29 mouse cellular contexts compared by ENCODE assay signal in genomic region chr5:76533186-76533585, GRCm38 (mm10). TPM values are rescaled to one million over a fixed set of nuclear protein-coding genes. Genes with fewer than 3 reads are reported as not detected.
DNase-seq lines count a peak whose midpoint lies in the region.
"Had no signal": no experiment of that assay in that cellular context is flagged by ENCODE, and none has a peak within 500 bp of the region (broad histone marks: within the 10 kb centered on the region; RNA-seq: fewer than 3 reads in every experiment).

No protein-coding gene starts in this region.

- DNase-seq in heart, adult 18-20 months, result peak; percentile 45 to 57
- DNase-seq in heart, embryonic 10.5 days (ENCODE audit: low spot score), result no peak
- DNase-seq in adipocyte (ENCODE audit: low spot score), result peak; percentile 40
- peak; percentile 14 for DNase-seq in gastrocnemius, postnatal 10 days
- DNase-seq in heart, postnatal 14 days, result peak; percentile 34 to 35
- no peak for DNase-seq in adrenal gland, postnatal 14 days
- DNase-seq in spleen, postnatal 14 days (ENCODE audit: low spot score in 2 of 2), result no peak
- DNase-seq in lung, postnatal 4 days, result no peak
- DNase-seq: cerebellum, adult 2 months; kidney, adult 9 months; kidney, postnatal 4 days; right cerebral cortex, postnatal 14 days; thymus, adult 2 months had no signal

- WGBS in heart, embryonic 10.5 days, result 84% methylated on average over 6 of the region's 6 CpGs

- no peak overlapping the region for H3K4me3 ChIP-seq in heart, embryonic 10.5 days
- H3K4me3 ChIP-seq: embryonic facial prominence, embryonic 10.5 days; forebrain, embryonic 13.5 days; intestine, embryonic 15.5 days; limb, embryonic 15.5 days; liver, embryonic 15.5 days; midbrain, embryonic 13.5 days had no signal

- H3K9me3 ChIP-seq in heart, embryonic 10.5 days, result no peaks in the 10 kb centered on the region
- H3K9me3 ChIP-seq: embryonic facial prominence, embryonic 10.5 days; forebrain, embryonic 13.5 days; intestine, embryonic 15.5 days; limb, embryonic 15.5 days; liver, embryonic 15.5 days; midbrain, embryonic 13.5 days had no signal

- H3K4me1 ChIP-seq in heart, embryonic 10.5 days, result peaks cover 8% of the 10 kb centered on the region

- peaks cover 33% of the 10 kb centered on the region for H3K36me3 ChIP-seq in heart, embryonic 10.5 days

- intact Hi-C loops in heart, postnatal 14 days (cut with DNase I), result no loop called here

- no peak overlapping the region for H3K27ac ChIP-seq in heart, embryonic 10.5 days
- H3K27ac ChIP-seq: embryonic facial prominence, embryonic 10.5 days; forebrain, embryonic 13.5 days; hindbrain, embryonic 14.5 days; intestine, embryonic 15.5 days; limb, embryonic 15.5 days; liver, embryonic 15.5 days; midbrain, embryonic 13.5 days had no signal

- H3K27me3 ChIP-seq in heart, embryonic 10.5 days (ENCODE audit: insufficient read depth, poor library complexity, severe bottlenecking), result no peaks in the 10 kb centered on the region
- H3K27me3 ChIP-seq: CH12.LX; forebrain, embryonic 13.5 days; intestine, embryonic 15.5 days; limb, embryonic 15.5 days; liver, embryonic 15.5 days; midbrain, embryonic 13.5 days had no signal

RNA-seq across cellular contexts. Expression of gene Exoc1, which starts 4.1 kb away (rescaled TPM):
- total RNA-seq in heart, adult 18-20 months (2021), result 10 to 100 TPM; 15.2 to 15.6 TPM
- 30.0 and 31.8 TPM in 2 replicates for polyA plus RNA-seq in heart, embryonic 10.5 days (2016; fragmentation: Nextera tagmentation; extraction: Ambion mirVana)
- total RNA-seq in gastrocnemius, postnatal 10 days (2021), result 10 to 100 TPM; 14.4 to 21.5 TPM
- total RNA-seq in heart, postnatal 14 days (2021), result 10 to 100 TPM; 14.3 to 15.2 TPM
- 40.6 and 44.3 TPM in 2 replicates for total RNA-seq in adrenal gland, postnatal 14 days (2021)

RNA-seq across cellular contexts. Expression of gene Gm7271, which starts 49.3 kb away (rescaled TPM):
- not detected for total RNA-seq in heart, adult 18-20 months (2021)
- polyA plus RNA-seq in heart, embryonic 10.5 days (2016; fragmentation: Nextera tagmentation; extraction: Ambion mirVana), result not detected in 2 replicates
- not detected for total RNA-seq in gastrocnemius, postnatal 10 days (2021)
- total RNA-seq in heart, postnatal 14 days (2021), result not detected
- not detected in 2 replicates for total RNA-seq in adrenal gland, postnatal 14 days (2021)
- total RNA-seq: adrenal gland, postnatal 4 days; CH12.LX; layer of hippocampus, postnatal 36 days; megakaryocyte, adult 5-6 weeks; MEL had no signal
- polyA plus RNA-seq: forebrain, embryonic 13.5 days; heart, embryonic 16.5 days; hindbrain, embryonic 14.5 days; intestine, embryonic 15.5 days; limb, embryonic 15.5 days; liver, embryonic 15.5 days; lung, embryonic 16.5 days; midbrain, embryonic 13.5 days; spleen, adult 2 months; stomach, embryonic 16.5 days; thymus, adult 2 months had no signal

RNA-seq across cellular contexts. Expression of gene Cep135, which starts 55.3 kb away (rescaled TPM):
- 1 to 10 TPM; 3.3 TPM for total RNA-seq in heart, adult 18-20 months (2021)
- polyA plus RNA-seq in heart, embryonic 10.5 days (2016; fragmentation: Nextera tagmentation; extraction: Ambion mirVana), result 7.7 TPM in 2 replicates
- 1 to 10 TPM; 2.6 to 3.3 TPM for total RNA-seq in gastrocnemius, postnatal 10 days (2021)
- 1 to 10 TPM; 3.9 to 4.1 TPM for total RNA-seq in heart, postnatal 14 days (2021)
- total RNA-seq in adrenal gland, postnatal 14 days (2021), result 6.4 and 6.6 TPM in 2 replicates

Comparison
In these comparisons a context has a peak if more than half of its experiments do, and no peak if none do; other contexts are left out.
1. DNase-seq: peak in heart, adult 18-20 months (2 of 2), adipocyte (single experiment), gastrocnemius, postnatal 10 days (single experiment) and heart, postnatal 14 days (2 of 2); none in heart, embryonic 10.5 days (single experiment), adrenal gland, postnatal 14 days (single experiment), spleen, postnatal 14 days (0 of 2) and lung, postnatal 4 days (0 of 2).